12 mouse cellular contexts compared by ENCODE assay signal in the genomic region with DNA sequence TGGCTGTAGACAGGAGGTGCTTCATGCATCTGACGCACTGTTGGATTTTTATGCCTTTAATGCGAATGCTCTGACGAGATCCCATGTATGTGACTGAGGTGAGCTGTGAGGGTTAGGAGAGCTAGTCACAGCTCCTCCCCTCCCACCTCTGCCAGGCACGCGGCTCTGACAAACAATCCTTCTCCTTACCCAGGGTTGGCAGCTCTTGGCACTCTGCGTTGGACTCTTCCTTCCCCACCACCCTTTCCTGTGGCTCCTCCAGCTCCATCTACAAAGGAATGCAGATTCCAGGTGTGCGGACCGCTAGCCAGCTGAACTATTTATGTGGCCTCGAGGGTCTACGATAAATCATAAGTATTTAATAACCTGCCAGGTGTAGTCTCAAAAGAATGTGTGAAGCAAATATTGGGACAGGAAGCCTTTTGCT. TPM values are rescaled to one million over a fixed set of nuclear protein-coding genes. Genes with fewer than 3 reads are reported as not detected.
DNase-seq lines count a peak whose midpoint lies in the region; ATAC-seq and TF ChIP-seq lines count a peak whose summit lies in the region.
"Had no signal": no experiment of that assay in that cellular context is flagged by ENCODE, and none has a peak within 500 bp of the region (broad histone marks: within the 10 kb centered on the region; RNA-seq: fewer than 3 reads in every experiment).

No protein-coding gene starts in this region.

- DNase-seq in heart, embryonic 10.5 days (ENCODE audit: low spot score), result peak; percentile 62
- DNase-seq in heart, adult 2 months, result no peak
- peak; percentile 34 for DNase-seq in ZHBTc4 (ENCODE audit: low read depth, low spot score)
- peak; percentile 86 for DNase-seq in lung, postnatal 0 days (ENCODE audit: low spot score)
- DNase-seq in right cerebral cortex, postnatal 14 days, result no peak
- DNase-seq in adrenal gland, postnatal 36 days, result no peak
- DNase-seq in layer of hippocampus, adult 9-10 months (ENCODE audit: low spot score), result no peak
- DNase-seq: adrenal gland, postnatal 14 days; cerebellum, adult 2 months; gastrocnemius, postnatal 25 days; thymus, postnatal 4 days had no signal

- no peak for TF ChIP-seq EP300 in heart, adult 2 months (IDR thresholded peaks at IDR 0.05; ENCODE audit: insufficient read depth, low read depth, low read length)
- TF ChIP-seq EP300 in lung, postnatal 0 days (IDR thresholded peaks at IDR 0.05), result peak; percentile 38; the same call in 1 of the 2 replicates

- H3K4me3 ChIP-seq in heart, embryonic 10.5 days, result no peak overlapping the region
- no peak overlapping the region for H3K4me3 ChIP-seq in heart, adult 2 months
- peak overlapping the region; percentile 4; the same call in 1 of the 2 replicates for H3K4me3 ChIP-seq in forebrain, embryonic 15.5 days
- no peak overlapping the region for H3K4me3 ChIP-seq in lung, postnatal 0 days (ENCODE audit: low read depth, low read length)

- H3K27me3 ChIP-seq in heart, embryonic 10.5 days (ENCODE audit: insufficient read depth, poor library complexity, severe bottlenecking), result no peaks in the 10 kb centered on the region
- H3K27me3 ChIP-seq in heart, adult 2 months (ENCODE audit: control insufficient read depth, insufficient read depth, low read length), result no peaks in the 10 kb centered on the region
- no peaks in the 10 kb centered on the region for H3K27me3 ChIP-seq in forebrain, embryonic 15.5 days
- H3K27me3 ChIP-seq in lung, postnatal 0 days (replicated peaks; ENCODE audit: insufficient read depth, low read length), result no peaks in the 10 kb centered on the region

- H3K4me1 ChIP-seq in heart, embryonic 10.5 days, result 0 out of 2 replicates have a peak, but pooled peaks cover 3% of the 10 kb centered on the region
- H3K4me1 ChIP-seq in heart, adult 2 months (ENCODE audit: control insufficient read depth, insufficient read depth, low read length), result no peaks in the 10 kb centered on the region
- H3K4me1 ChIP-seq in forebrain, embryonic 15.5 days, result no peaks in the 10 kb centered on the region; the same call in 1 of the 2 replicates
- peaks cover 2% of the 10 kb centered on the region; the same call in 1 of the 2 replicates for H3K4me1 ChIP-seq in lung, postnatal 0 days (ENCODE audit: insufficient read depth, low read depth, low read length)

- no peak overlapping the region for H3K9ac ChIP-seq in heart, adult 2 months (ENCODE audit: low read depth, low read length)
- H3K9ac ChIP-seq in forebrain, embryonic 15.5 days (replicated peaks), result no peak overlapping the region
- H3K9ac ChIP-seq in lung, postnatal 0 days (replicated peaks; ENCODE audit: low read depth), result no peak overlapping the region

- H3K79me2 ChIP-seq in heart, adult 2 months (replicated peaks; ENCODE audit: control insufficient read depth, insufficient read depth, low read length), result no peaks in the 10 kb centered on the region

- ATAC-seq in forebrain, embryonic 15.5 days (replicated peaks), result peak; percentile 55
- peak; percentile 95 for ATAC-seq in lung, postnatal 0 days

- intact Hi-C loops in heart, adult 2 months (cut with DNase I), result no loop called here

- no peaks in the 10 kb centered on the region for H3K9me3 ChIP-seq in heart, embryonic 10.5 days
- H3K9me3 ChIP-seq in forebrain, embryonic 15.5 days, result no peaks in the 10 kb centered on the region
- no peaks in the 10 kb centered on the region for H3K9me3 ChIP-seq in lung, postnatal 0 days (ENCODE audit: low read length)

- H3K36me3 ChIP-seq in heart, embryonic 10.5 days, result peaks cover 10% of the 10 kb centered on the region; the same call in 1 of the 2 replicates
- no peaks in the 10 kb centered on the region for H3K36me3 ChIP-seq in heart, adult 2 months (ENCODE audit: control insufficient read depth, insufficient read depth, low read length)
- no peaks in the 10 kb centered on the region for H3K36me3 ChIP-seq in forebrain, embryonic 15.5 days
- no peaks in the 10 kb centered on the region; the same call in 1 of the 2 replicates for H3K36me3 ChIP-seq in lung, postnatal 0 days (ENCODE audit: insufficient read depth, low read length)

- no peak for TF ChIP-seq POLR2A in heart, adult 2 months (IDR thresholded peaks at IDR 0.05; ENCODE audit: insufficient read depth, low read depth, low read length)

- no peak for TF ChIP-seq CTCF in heart, adult 2 months (IDR thresholded peaks at IDR 0.05)
- no peak for TF ChIP-seq CTCF in lung, postnatal 0 days (IDR thresholded peaks at IDR 0.05)

- H3K27ac ChIP-seq in heart, embryonic 10.5 days, result no peak overlapping the region
- H3K27ac ChIP-seq in heart, adult 2 months, result no peak overlapping the region
- H3K27ac ChIP-seq in forebrain, embryonic 15.5 days (replicated peaks), result peak overlapping the region; percentile 39; the same call in 1 of the 2 replicates
- peak overlapping the region; percentile 38 for H3K27ac ChIP-seq in lung, postnatal 0 days (ENCODE audit: low read length)

- H3K4me2 ChIP-seq in forebrain, embryonic 15.5 days (replicated peaks), result peak overlapping the region; percentile 19
- H3K4me2 ChIP-seq in lung, postnatal 0 days (replicated peaks; ENCODE audit: low read depth, low read length), result 0 out of 2 replicates have a peak overlapping the region, but pooled peaks have one; percentile 19

- 52% methylated on average over 10 of the region's 10 CpGs for WGBS in heart, embryonic 10.5 days
- 44% methylated on average over 10 of the region's 10 CpGs for WGBS in heart, adult 2 months
- 40% methylated on average over 10 of the region's 10 CpGs for WGBS in forebrain, embryonic 15.5 days
- WGBS in lung, postnatal 0 days, result 34% methylated on average over 10 of the region's 10 CpGs

RNA-seq across cellular contexts. Expression of a gene that starts 30.3 kb away (rescaled TPM):
- polyA plus RNA-seq in heart, embryonic 10.5 days (2016; fragmentation: Nextera tagmentation; extraction: Ambion mirVana), result 9.9 and 17.2 TPM in 2 replicates
- total RNA-seq in heart, adult 2 months (2021), result 1 to 10 TPM; 2.7 to 3.5 TPM
- polyA plus RNA-seq in heart, adult 2 months (2012; rRNA removed), result 2.9 and 3.2 TPM in 2 replicates
- 33.4 and 36.1 TPM in 2 replicates for polyA plus RNA-seq in forebrain, embryonic 15.5 days (2015; fragmentation: Nextera tagmentation; extraction: Ambion mirVana)
- 29.0 and 33.8 TPM in 2 replicates for polyA plus RNA-seq in lung, postnatal 0 days (2015; fragmentation: Nextera tagmentation; extraction: Ambion mirVana)
- total RNA-seq in adrenal gland, postnatal 36 days (2021), result 10 to 100 TPM; 23.9 to 43.4 TPM

Comparison
In these comparisons a context has a peak if more than half of its experiments do, and no peak if none do; other contexts are left out.
1. DNase-seq: peak in heart, embryonic 10.5 days (single experiment), ZHBTc4 (single experiment) and lung, postnatal 0 days (single experiment); none in heart, adult 2 months (0 of 2), right cerebral cortex, postnatal 14 days (single experiment), adrenal gland, postnatal 36 days (0 of 2) and layer of hippocampus, adult 9-10 months (single experiment).
2. H3K27ac ChIP-seq: peak in forebrain, embryonic 15.5 days (single experiment) and lung, postnatal 0 days (single experiment); none in heart, embryonic 10.5 days (single experiment) and heart, adult 2 months (single experiment).